Mouse (Mus musculus) ovary, adult 2 months (tissue): ENCODE measurements around the gene Cnnm2. TPM values are rescaled to one million over a fixed set of nuclear protein-coding genes. Genes with fewer than 3 reads are reported as not detected.

ENCODE experiments used
- polyA plus RNA-seq: library from polyadenylated mRNA; depleted of rRNA; stranded (reverse); fragments of >200 nt; gene quantifications from 2 replicates; pipeline ENCODE4 v1.2.3, GENCODE M21; 2012; rRNA removed

Gene Cnnm2
- polyA plus RNA-seq: 32.5 and 37.0 TPM in 2 replicates

GRCm38 (mm10) chr19:46761247-46761946, at the start of gene Cnnm2:
Gene Cnnm2 (plus strand): TSS chr19:46761596.

Other genes starting within 250 kb of the Cnnm2 start
- gene Arl3, start 188.4 kb upstream of the Cnnm2 start, polyA plus RNA-seq: 17.9 and 22.2 TPM in 2 replicates
- gene Sfxn2, start 188.2 kb upstream of the Cnnm2 start, polyA plus RNA-seq: 8.1 and 9.3 TPM in 2 replicates
- gene Wbp1l, start 162.5 kb upstream of the Cnnm2 start, polyA plus RNA-seq: 64.5 and 85.6 TPM in 2 replicates
- gene Cyp17a1, start 88.4 kb upstream of the Cnnm2 start, polyA plus RNA-seq: 208 and 263 TPM in 2 replicates
- 4.4 and 4.8 TPM in 2 replicates for gene Borcs7, start 71.7 kb upstream of the Cnnm2 start, polyA plus RNA-seq
- gene As3mt, start 54.1 kb upstream of the Cnnm2 start, polyA plus RNA-seq: 7.3 and 9.9 TPM in 2 replicates